Mouse (Mus musculus) telencephalon, adult 2 months (tissue): ENCODE measurements around the gene AC141477.1.

Experiments
- DNase-seq: peaks from one replicate; pipeline ENCODE4 v3.0.0-alpha.2; 2011; ENCODE audit warnings: low read depth, low spot score

Gene AC141477.1

GRCm38 (mm10) chr10:76408520-76408919, 31.7 kb downstream of the AC141477.1 start:
- DNase-seq: peak; percentile 26

GRCm38 (mm10) chr10:76392596-76392995, 47.6 kb downstream of the AC141477.1 start:
- DNase-seq: no peak

GRCm38 (mm10) chr10:76391786-76392185, 48.5 kb downstream of the AC141477.1 start:
- no peak for DNase-seq

GRCm38 (mm10) chr10:76391166-76391565, 49.1 kb downstream of the AC141477.1 start:
- no peak for DNase-seq
